Mouse (Mus musculus): ENCODE measurements at regions not wholly inside any gene's neighbourhood (a gene's known extent, or its start where the extent isn't known, plus 50 kb on each side); places are given as distances from the start of the nearest gene placed in this dataset.

DNA sequence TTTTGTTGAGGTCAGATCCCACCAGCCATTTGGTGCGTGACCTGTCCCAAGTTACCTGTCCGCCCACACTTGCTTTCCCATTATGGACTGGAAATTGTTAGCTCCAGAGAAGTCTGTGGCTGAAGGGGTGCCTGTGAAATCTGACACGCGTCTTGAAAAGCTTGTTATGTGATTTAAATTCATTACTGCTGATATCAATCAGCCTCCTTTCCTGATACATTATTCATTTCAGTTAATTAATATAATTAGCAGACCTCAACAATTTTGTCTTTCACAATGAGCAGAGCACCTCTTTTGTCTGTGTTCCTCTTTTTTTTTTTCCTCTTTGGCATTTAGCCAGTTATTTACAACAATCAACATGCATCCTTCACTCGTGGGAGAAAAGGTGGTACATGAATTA lies 58.6 kb upstream of the Grip1 start:
- Histone ChIP-seq H3K9me3 (no peaks in the 10 kb centered on the region), H3K4me3 (no peak overlapping the region), H3K9ac (replicated peaks) (no peak overlapping the region), H3K4me2 (replicated peaks) (no peak overlapping the region), H3K27me3 (no peaks in the 10 kb centered on the region), H3K36me3 (no peaks in the 10 kb centered on the region), H3K4me1 (no peaks in the 10 kb centered on the region), H3K27ac (replicated peaks) (no peak overlapping the region)
- WGBS = 81% methylated on average over 5 of the region's 5 CpGs
- no peak for ATAC-seq (ENCODE audit: low FRiP score, low read depth)

DNA sequence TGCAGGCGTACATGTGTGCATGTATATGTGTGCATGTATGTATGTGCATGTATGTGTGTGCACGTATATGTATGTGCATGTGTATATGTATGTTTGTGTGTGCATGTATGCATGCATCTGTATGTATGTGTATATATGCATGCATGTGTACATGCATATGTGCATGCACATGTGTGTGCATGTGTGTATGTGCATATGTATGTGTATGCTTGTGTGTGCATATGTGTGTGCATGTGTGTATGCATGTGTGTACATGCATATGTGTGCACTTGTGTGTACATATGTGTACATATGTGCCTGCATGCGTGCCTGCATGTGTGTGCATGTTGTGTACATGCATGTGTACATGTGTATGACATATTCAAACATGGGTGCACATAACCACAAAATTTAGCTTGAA lies 65.7 kb upstream of the Grip1 start:
- no peaks in the 10 kb centered on the region for H3K9me3 ChIP-seq
- 88% methylated on average over 3 of the region's 3 CpGs for WGBS
- H3K27me3 ChIP-seq = no peaks in the 10 kb centered on the region
- H3K36me3 ChIP-seq = no peaks in the 10 kb centered on the region
- no peak overlapping the region for H3K27ac ChIP-seq (replicated peaks)
- no peak overlapping the region for H3K4me3 ChIP-seq
- H3K4me2 ChIP-seq (replicated peaks) = no peak overlapping the region
- H3K4me1 ChIP-seq = no peaks in the 10 kb centered on the region
- ATAC-seq (ENCODE audit: low FRiP score, low read depth) = no peak
- no peak overlapping the region for H3K9ac ChIP-seq (replicated peaks)

DNA sequence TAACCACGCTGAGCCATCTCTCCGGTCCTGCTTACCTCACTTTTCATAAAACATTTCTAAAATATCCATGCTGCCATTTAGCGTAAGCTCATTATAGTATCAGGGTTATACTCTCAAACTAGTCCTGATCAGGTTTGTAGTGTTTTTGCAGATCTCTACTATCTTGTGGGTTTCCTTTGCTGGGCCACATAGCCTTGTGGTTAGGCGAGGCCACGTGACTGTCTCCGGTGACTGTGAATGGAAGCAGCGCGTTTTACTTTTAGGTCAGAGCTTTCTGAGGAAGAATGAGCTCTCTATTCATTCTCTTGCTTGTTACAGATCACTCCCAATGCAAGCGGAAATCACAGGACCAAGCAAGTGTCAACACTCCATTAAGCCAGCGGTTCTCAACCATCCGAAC lies 71.4 kb upstream of the Grip1 start:
- 91% methylated on average over 11 of the region's 11 CpGs for WGBS
- Histone ChIP-seq H3K27me3 (no peaks in the 10 kb centered on the region), H3K27ac (replicated peaks) (no peak overlapping the region), H3K9ac (replicated peaks) (no peak overlapping the region), H3K36me3 (no peaks in the 10 kb centered on the region), H3K4me1 (no peaks in the 10 kb centered on the region), H3K4me2 (replicated peaks) (no peak overlapping the region), H3K9me3 (no peaks in the 10 kb centered on the region), H3K4me3 (no peak overlapping the region)
- no peak for ATAC-seq (ENCODE audit: low FRiP score, low read depth)

DNA sequence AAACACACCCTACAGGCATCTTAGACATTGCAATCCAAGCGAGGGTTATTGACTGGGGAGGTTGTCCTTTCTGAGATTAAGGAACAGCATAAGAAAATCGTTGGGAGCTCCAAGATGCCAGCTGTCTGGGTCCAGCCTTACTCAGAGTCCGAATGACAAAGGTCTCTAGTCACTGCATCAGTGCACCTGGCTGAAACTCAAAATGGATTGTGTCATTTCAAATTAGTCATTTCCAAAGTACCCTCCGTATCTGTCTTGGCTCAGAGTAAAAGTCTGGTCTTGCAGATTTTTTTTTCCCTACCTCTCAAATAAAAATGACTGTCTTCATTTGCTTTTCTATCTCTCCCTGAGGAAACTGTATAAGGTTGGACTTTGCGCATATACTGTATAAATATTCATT lies 85.1 kb upstream of the Grip1 start:
- Histone ChIP-seq H3K4me1 (no peaks in the 10 kb centered on the region), H3K9me3 (no peaks in the 10 kb centered on the region), H3K4me3 (no peak overlapping the region), H3K4me2 (replicated peaks) (no peak overlapping the region), H3K9ac (replicated peaks) (no peak overlapping the region), H3K27ac (replicated peaks) (no peak overlapping the region), H3K36me3 (no peaks in the 10 kb centered on the region), H3K27me3 (no peaks in the 10 kb centered on the region)
- WGBS = 72% methylated on average over 5 of the region's 5 CpGs
- ATAC-seq (ENCODE audit: low FRiP score, low read depth) = no peak

DNA sequence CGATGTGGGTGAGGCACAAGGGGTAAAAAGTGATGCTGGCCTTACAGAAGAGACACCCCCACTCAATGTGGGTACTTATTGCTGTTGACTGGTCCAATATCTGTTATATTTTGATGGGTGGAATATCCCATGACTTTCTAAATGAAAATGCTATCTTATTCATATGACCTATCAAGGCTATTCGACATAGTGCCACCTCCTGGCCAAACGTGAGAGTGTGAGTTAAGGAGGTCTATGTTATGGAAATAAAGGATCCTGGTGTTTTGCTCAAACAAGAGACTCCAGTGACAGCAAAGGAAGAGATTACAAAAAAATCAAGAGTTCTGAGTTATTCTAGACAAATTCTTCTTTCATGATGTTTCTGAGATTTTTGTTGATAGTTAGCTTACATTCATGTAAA lies 90.0 kb upstream of the Grip1 start:
- WGBS = 46% methylated on average over 3 of the region's 3 CpGs
- H3K9me3 ChIP-seq = no peaks in the 10 kb centered on the region
- H3K27ac ChIP-seq (replicated peaks) = no peak overlapping the region
- no peak overlapping the region for H3K4me3 ChIP-seq
- no peaks in the 10 kb centered on the region for H3K36me3 ChIP-seq
- no peaks in the 10 kb centered on the region for H3K27me3 ChIP-seq
- no peak overlapping the region for H3K9ac ChIP-seq (replicated peaks)
- no peak for ATAC-seq (ENCODE audit: low FRiP score, low read depth)
- no peaks in the 10 kb centered on the region for H3K4me1 ChIP-seq
- no peak overlapping the region for H3K4me2 ChIP-seq (replicated peaks)

DNA sequence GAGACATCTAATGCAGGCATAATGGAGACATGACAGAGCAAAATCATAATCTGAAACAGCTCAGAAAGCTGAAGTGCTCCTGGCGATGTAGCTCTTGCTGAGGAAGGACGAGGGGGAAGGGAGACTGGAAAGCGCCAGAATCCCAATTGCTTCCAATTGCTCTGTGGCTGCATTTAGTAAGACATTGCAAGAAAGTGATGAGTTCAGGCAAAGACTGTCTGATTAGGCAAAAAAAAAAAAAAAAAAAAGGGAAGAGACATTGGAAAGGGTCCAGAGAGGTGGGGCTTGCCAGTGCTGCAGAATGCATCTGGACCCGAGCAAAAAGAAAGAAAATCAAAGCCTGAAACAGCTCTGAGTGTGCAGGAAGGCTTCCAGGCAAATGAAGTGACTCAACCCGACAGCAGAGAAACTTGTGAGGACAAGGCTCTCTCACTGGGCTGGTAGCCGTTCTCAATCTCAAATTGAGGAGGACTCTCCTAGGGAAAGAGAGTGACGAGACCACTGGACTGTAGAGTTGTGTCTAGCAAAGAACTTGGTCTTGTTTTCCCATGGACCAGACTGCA lies 94.8 kb upstream of the Grip1 start:
- Histone ChIP-seq H3K4me1 (no peaks in the 10 kb centered on the region), H3K9me3 (no peaks in the 10 kb centered on the region), H3K9ac (replicated peaks) (no peak overlapping the region), H3K36me3 (no peaks in the 10 kb centered on the region), H3K27ac (replicated peaks) (no peak overlapping the region), H3K27me3 (no peaks in the 10 kb centered on the region), H3K4me2 (replicated peaks) (no peak overlapping the region), H3K4me3 (no peak overlapping the region)
- WGBS = 81% methylated on average over 7 of the region's 7 CpGs
- ATAC-seq (ENCODE audit: low FRiP score, low read depth) = no peak

DNA sequence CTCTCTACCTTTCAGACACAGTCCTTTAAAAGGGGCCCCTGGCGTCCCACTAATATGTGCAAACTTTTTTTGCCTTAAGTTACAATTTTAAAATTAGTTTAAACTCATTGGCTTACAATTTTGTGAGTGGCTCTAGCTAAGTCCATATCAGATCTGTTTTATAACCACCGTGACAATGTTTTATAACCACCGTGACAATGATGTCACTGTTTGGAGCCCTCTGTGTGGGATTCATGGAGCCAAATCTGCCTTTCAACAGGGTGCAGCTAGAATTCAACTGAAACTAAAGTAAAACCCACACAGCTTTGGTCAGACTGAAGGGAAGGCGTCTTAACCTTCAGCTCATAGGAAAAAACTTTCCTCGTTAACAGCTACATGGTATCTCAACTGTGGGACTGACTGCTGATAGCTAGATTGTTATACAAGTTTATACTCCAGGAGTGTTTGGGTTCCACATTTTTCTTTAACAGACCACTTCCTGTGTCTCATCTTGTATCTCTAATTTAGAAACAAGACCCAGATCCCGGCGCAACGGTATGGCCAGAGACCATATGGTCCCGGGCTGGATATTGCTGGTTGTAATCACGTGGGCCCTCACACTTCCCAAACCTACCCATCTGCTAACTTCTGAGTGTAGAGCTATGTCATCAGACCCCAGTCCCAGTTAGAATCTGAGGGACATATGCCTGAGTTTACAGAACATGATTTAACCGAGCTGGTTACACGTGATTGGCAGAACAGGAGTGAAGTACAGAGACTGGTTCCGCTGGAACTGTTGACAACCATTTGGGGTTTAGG lies 102.7 kb upstream of the Cand1 start:
- Histone ChIP-seq H3K4me2 (replicated peaks) (no peak overlapping the region), H3K9me3 (0 out of 2 replicates have a peak, but pooled peaks cover 2% of the 10 kb centered on the region), H3K4me1 (no peaks in the 10 kb centered on the region), H3K9ac (replicated peaks) (no peak overlapping the region), H3K36me3 (no peaks in the 10 kb centered on the region), H3K4me3 (no peak overlapping the region), H3K27me3 (no peaks in the 10 kb centered on the region), H3K27ac (replicated peaks) (no peak overlapping the region)
- ATAC-seq (ENCODE audit: low FRiP score, low read depth) = no peak
- 91% methylated on average over 13 of the region's 13 CpGs for WGBS

DNA sequence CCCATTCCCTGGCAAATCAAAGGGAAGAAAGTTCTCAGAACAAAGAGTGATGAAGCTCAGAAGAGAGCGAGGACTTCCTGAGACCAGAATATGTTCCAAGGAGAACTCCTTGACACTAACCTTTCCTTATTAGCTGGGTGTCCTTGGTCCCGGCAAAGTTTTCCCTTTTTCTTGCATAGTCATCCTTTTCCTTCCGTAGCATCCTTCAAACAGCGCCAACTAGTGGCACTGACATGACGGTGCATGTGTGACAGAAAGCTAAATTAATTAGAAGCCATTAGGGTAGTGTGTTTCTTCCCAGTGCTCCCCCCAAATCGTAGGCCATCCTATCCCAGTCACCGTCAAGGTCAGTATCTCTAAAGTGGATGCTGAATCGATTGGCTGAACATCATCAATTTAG lies 100.5 kb upstream of the Cand1 start:
- Histone ChIP-seq H3K4me2 (replicated peaks) (no peak overlapping the region), H3K9me3 (0 out of 2 replicates have a peak, but pooled peaks cover 4% of the 10 kb centered on the region), H3K4me1 (no peaks in the 10 kb centered on the region; the same call in 1 of the 2 replicates), H3K4me3 (no peak overlapping the region), H3K36me3 (no peaks in the 10 kb centered on the region), H3K27ac (replicated peaks) (no peak overlapping the region), H3K27me3 (no peaks in the 10 kb centered on the region), H3K9ac (replicated peaks) (no peak overlapping the region)
- no peak for ATAC-seq (ENCODE audit: low FRiP score, low read depth)
- 71% methylated on average over 8 of the region's 8 CpGs for WGBS

DNA sequence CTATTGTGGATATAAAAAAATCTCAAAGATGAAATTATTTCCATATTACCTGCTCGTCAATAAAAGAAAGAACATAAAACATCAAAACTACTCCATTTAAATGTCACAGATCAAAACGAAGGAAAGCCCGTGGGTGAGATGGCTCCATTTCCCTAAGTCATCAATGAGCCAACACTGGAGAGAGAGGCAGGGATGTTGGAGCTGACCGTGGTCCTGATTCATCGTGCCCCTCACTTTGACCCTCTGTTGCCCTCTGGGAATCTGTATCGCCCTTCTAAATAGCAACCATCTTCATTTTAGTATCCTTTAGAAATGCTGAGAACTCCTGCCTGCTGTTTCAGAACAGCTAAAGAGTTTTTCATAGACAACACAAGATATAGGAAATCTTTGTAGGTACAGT lies 87.1 kb upstream of the Cand1 start:
- no peaks in the 10 kb centered on the region for H3K9me3 ChIP-seq
- no peaks in the 10 kb centered on the region for H3K36me3 ChIP-seq
- no peak overlapping the region for H3K9ac ChIP-seq (replicated peaks)
- no peaks in the 10 kb centered on the region for H3K4me1 ChIP-seq
- no peak for ATAC-seq (ENCODE audit: low FRiP score, low read depth)
- 47% methylated on average over 6 of the region's 6 CpGs for WGBS
- no peak overlapping the region for H3K27ac ChIP-seq (replicated peaks)
- no peaks in the 10 kb centered on the region for H3K27me3 ChIP-seq
- no peak overlapping the region for H3K4me3 ChIP-seq
- H3K4me2 ChIP-seq (replicated peaks) = no peak overlapping the region

DNA sequence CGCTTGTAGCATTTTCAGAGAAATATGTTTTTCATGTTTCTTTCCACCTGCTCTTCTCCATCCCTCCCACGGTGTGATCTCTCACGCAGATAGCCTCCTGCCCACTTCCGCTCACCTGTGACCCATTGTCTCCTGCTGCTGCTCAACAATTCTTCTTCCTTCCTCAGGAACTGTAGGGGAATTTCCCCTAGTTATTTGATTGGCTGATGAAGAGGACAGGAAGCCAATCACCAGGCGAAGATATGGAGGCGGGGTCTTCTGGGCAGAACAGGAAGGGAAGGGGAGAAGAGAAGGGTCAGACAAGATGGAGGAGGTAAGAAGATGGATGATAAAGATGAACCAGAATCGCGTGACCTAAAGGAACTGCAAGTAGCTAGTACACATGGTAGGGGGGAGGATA lies 80.1 kb upstream of the Cand1 start:
- WGBS = 95% methylated on average over 8 of the region's 8 CpGs
- Histone ChIP-seq H3K36me3 (no peaks in the 10 kb centered on the region), H3K4me2 (replicated peaks) (no peak overlapping the region), H3K9ac (replicated peaks) (no peak overlapping the region), H3K27ac (replicated peaks) (no peak overlapping the region), H3K9me3 (no peaks in the 10 kb centered on the region), H3K27me3 (no peaks in the 10 kb centered on the region), H3K4me3 (no peak overlapping the region), H3K4me1 (no peaks in the 10 kb centered on the region)
- ATAC-seq (ENCODE audit: low FRiP score, low read depth) = no peak

DNA sequence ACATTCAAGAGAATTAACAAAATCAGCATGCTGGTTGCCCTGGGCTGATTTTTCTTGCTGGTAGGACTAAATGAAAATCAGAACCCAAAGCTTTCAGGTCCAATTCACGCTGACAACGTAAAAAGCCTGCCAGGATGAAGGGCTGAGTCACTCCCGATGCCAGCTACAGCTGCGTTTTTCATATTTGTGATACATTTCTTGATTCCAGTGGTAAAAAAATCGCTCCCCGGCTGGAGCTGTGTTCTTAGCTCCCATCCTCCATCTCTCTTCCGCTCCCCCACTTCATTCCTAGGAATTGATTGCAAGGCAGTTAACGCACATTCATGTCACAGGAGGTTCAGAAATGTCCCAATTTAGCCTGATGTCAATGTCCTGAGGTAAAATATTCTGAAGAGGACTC lies 78.6 kb upstream of the Cand1 start:
- H3K27me3 ChIP-seq = no peaks in the 10 kb centered on the region
- H3K27ac ChIP-seq (replicated peaks) = no peak overlapping the region
- no peak overlapping the region for H3K9ac ChIP-seq (replicated peaks)
- H3K4me2 ChIP-seq (replicated peaks) = no peak overlapping the region
- 90% methylated on average over 8 of the region's 8 CpGs for WGBS
- H3K4me1 ChIP-seq = no peaks in the 10 kb centered on the region
- H3K4me3 ChIP-seq = no peak overlapping the region
- no peaks in the 10 kb centered on the region for H3K36me3 ChIP-seq
- H3K9me3 ChIP-seq = no peaks in the 10 kb centered on the region
- no peak for ATAC-seq (ENCODE audit: low FRiP score, low read depth)

DNA sequence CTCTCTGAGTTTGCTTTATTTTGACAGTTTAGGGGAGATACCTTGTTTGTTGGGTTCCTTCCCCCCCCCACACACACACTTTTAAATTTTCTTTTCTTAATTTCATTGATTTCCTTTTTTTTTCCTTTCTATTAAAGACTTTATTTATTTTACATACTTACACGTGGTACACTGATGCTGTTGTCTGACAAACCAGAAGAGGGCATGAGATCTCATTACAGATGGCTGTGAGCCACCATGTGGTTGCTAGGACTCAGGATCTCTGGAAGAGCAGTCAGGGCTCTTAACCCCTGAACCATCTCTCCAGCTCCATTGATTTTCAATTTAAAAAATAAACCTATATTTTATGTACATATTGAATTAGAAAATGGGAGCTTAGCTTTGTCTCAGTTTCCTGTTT lies 71.7 kb upstream of the Cand1 start:
- no peak overlapping the region for H3K9ac ChIP-seq (replicated peaks)
- ATAC-seq (ENCODE audit: low FRiP score, low read depth) = no peak
- H3K4me2 ChIP-seq (replicated peaks) = no peak overlapping the region
- H3K36me3 ChIP-seq = no peaks in the 10 kb centered on the region
- H3K9me3 ChIP-seq = no peaks in the 10 kb centered on the region
- no peak overlapping the region for H3K4me3 ChIP-seq
- H3K27me3 ChIP-seq = no peaks in the 10 kb centered on the region
- H3K4me1 ChIP-seq = no peaks in the 10 kb centered on the region
- H3K27ac ChIP-seq (replicated peaks) = no peak overlapping the region
- 52% methylated on average over 1 of the region's 1 CpGs for WGBS

DNA sequence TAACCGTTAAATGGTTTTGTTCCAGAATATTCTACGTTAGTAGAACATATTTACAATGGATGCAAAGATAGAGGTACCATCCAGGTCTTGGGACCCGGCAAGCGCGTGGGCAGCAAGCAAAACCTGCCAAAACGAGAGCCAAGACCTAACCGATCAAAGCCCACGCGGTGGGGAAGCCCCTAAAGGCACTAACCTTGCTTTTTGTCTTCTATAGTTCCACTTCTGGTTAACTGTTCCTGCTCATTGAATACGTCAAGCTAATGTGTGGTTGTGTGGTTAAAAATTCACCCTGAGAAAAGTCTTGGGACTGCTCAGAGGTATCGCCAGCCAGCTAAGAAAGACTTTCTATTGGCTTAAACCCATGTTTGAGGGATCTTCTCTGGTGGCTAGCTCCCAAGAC lies 55.9 kb upstream of the Cand1 start:
- Histone ChIP-seq H3K4me3 (no peak overlapping the region), H3K4me2 (replicated peaks) (no peak overlapping the region), H3K27me3 (no peaks in the 10 kb centered on the region), H3K27ac (replicated peaks) (no peak overlapping the region), H3K9me3 (no peaks in the 10 kb centered on the region), H3K9ac (replicated peaks) (no peak overlapping the region), H3K36me3 (no peaks in the 10 kb centered on the region), H3K4me1 (no peaks in the 10 kb centered on the region)
- WGBS = 94% methylated on average over 11 of the region's 11 CpGs
- no peak for ATAC-seq (ENCODE audit: low FRiP score, low read depth)
